In the genomic region with DNA sequence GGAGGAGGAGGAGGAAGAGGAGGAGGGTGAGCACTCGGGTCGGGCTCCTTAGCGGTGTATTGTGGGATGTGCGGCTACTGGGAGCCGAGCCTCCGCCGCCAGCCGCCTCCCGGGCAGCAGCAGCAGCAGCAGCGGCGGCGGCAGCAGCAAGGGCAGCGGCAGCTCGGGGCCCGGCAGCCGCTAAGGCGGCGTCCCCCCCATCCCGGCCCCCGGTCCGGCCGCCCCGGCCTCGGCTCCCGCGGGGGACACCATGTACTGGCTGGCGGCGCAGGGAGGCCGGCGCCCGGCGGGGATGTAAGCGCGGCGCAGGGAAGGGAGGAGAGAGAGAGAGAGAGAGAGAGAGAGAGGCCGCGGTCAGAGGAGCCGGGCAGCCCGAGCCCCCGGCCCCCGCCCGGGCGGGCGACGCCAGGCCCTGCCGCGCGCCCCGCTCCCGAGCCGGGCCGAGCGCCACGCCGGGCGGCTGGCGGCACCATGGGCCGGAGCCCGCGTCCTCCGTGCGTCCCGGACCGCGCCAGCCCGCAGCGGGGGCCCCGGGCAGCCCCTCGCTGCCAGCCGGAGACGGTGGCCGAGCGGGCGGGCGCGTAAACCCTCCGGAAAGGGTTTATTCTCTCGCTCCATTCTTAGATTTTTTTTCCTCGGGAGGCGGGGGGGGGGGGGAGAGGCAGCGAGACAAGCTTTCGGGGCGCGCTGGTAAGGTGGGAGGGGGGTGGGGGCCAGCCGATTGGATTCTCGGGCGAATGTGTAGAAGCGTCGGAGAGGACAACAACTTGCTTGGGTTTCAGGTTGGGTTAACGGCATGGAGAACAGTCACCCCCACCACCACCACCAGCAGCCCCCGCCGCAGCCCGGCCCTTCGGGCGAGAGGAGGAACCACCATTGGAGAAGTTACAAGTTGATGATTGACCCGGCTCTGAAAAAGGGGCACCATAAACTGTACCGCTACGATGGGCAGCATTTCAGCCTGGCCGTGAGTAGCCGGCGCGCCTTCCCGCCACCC, we compare ENCODE assay signal across 8 mouse cellular contexts. TPM values are rescaled to one million over a fixed set of nuclear protein-coding genes. Genes with fewer than 3 reads are reported as not detected.
DNase-seq lines count a peak whose midpoint lies in the region; ATAC-seq and TF ChIP-seq lines count a peak whose summit lies in the region.

TSS of gene Setd1b (plus strand) at position 33 of the 997 bp plus-strand sequence.

- no peak for TF ChIP-seq CTCF in cortical plate, adult 2 months (IDR thresholded peaks at IDR 0.05; ENCODE audit: extremely low read depth, insufficient read depth, low read length)
- TF ChIP-seq CTCF in heart, adult 2 months (IDR thresholded peaks at IDR 0.05): peak; percentile 11; the same call in 1 of the 2 replicates
- no peak for TF ChIP-seq CTCF in kidney, adult 2 months (conservative IDR thresholded peaks at IDR 0.05; ENCODE audit: insufficient read depth, insufficient read length, low read depth, low read length)
- TF ChIP-seq CTCF in liver, embryonic 14.5 days (IDR thresholded peaks at IDR 0.05; ENCODE audit: low read depth): peak; percentile 11; the same call in 1 of the 2 replicates

- H3K9me3 ChIP-seq in ES-E14 (ENCODE audit: control insufficient read depth, insufficient read depth, low read depth, low read length): no peaks in the 10 kb centered on the region
- no peaks in the 10 kb centered on the region for H3K9me3 ChIP-seq in liver, embryonic 14.5 days (ENCODE audit: control insufficient read depth, low read length)

- H3K36me3 ChIP-seq in ES-E14 (ENCODE audit: control insufficient read depth, insufficient read depth, low read length, poor library complexity, severe bottlenecking): peaks cover 23% of the 10 kb centered on the region
- peaks cover 7% of the 10 kb centered on the region for H3K36me3 ChIP-seq in heart, adult 2 months (ENCODE audit: control insufficient read depth, insufficient read depth, low read length)
- no peaks in the 10 kb centered on the region for H3K36me3 ChIP-seq in kidney, adult 2 months (ENCODE audit: control insufficient read depth, insufficient read depth, low read length)
- peaks cover 16% of the 10 kb centered on the region for H3K36me3 ChIP-seq in liver, embryonic 14.5 days (replicated peaks; ENCODE audit: control insufficient read depth, insufficient read depth, low read depth)

- peak within 1 kb of the TSS; percentile 63 to 76 for H3K4me3 ChIP-seq in ES-E14 (ENCODE audit: insufficient read depth in 1 of 2, low read depth in 1 of 2, low read length in 2 of 2, poor library complexity in 1 of 2, severe bottlenecking in 1 of 2)
- H3K4me3 ChIP-seq in cortical plate, adult 2 months (ENCODE audit: insufficient read depth, low read length): peak within 1 kb of the TSS; percentile 69
- H3K4me3 ChIP-seq in heart, adult 2 months: peak within 1 kb of the TSS; percentile 61
- H3K4me3 ChIP-seq in kidney, adult 2 months (ENCODE audit: insufficient read depth, low read depth, low read length): peak within 1 kb of the TSS; percentile 57
- H3K4me3 ChIP-seq in liver, embryonic 14.5 days (ENCODE audit: insufficient read depth in 1 of 2, low read depth in 2 of 2, low read length in 2 of 2): peak within 1 kb of the TSS; percentile 63 to 74

- peaks cover 6% of the 10 kb centered on the region for H3K79me2 ChIP-seq in heart, adult 2 months (replicated peaks; ENCODE audit: control insufficient read depth, insufficient read depth, low read length)

- DNase-seq in 416B (ENCODE audit: low read depth) (peak; percentile 78), ES-E14 (ENCODE audit: low read depth, low spot score) (no peak)
- peak; percentile 80 to 83 for DNase-seq in heart, adult 2 months
- peak; percentile 81 for DNase-seq in kidney, adult 2 months
- no peak for DNase-seq in liver, embryonic 14.5 days (ENCODE audit: low read depth in 3 of 3, low spot score in 3 of 3)
- DNase-seq in frontal cortex, postnatal 25 days (ENCODE audit: low spot score in 2 of 2): no peak

- WGBS in heart, adult 2 months: under 1% methylated on average over 73 of the region's 103 CpGs
- under 1% methylated on average over 75 of the region's 103 CpGs for WGBS in kidney, adult 2 months
- under 1% methylated on average over 60 of the region's 103 CpGs for WGBS in liver, embryonic 14.5 days (ENCODE audit: insufficient replicate concordance)

- intact Hi-C loops in heart, adult 2 months (cut with DNase I): loop anchor here (1.0 kb wide), 1 partner anchor 8 kb away; no protein-coding TSS in a partner anchor

- no peak for TF ChIP-seq POLR2A in cortical plate, adult 2 months (IDR thresholded peaks at IDR 0.05; ENCODE audit: extremely low read depth, insufficient read depth, low read length)
- peak; percentile 61 for TF ChIP-seq POLR2A in heart, adult 2 months (IDR thresholded peaks at IDR 0.05; ENCODE audit: insufficient read depth, low read depth, low read length)
- no peak for TF ChIP-seq POLR2A in kidney, adult 2 months (IDR thresholded peaks at IDR 0.05; ENCODE audit: low read depth, low read length)

- H3K4me1 ChIP-seq in ES-E14 (ENCODE audit: control insufficient read depth in 2 of 2, insufficient read depth in 2 of 2, low read length in 2 of 2, poor library complexity in 1 of 2): peaks cover 8 to 13% of the 10 kb centered on the region in 2 experiments; a peak in 2 of 4 replicates
- peaks cover 1% of the 10 kb centered on the region; the same call in 1 of the 2 replicates for H3K4me1 ChIP-seq in cortical plate, adult 2 months (ENCODE audit: control insufficient read depth, insufficient read depth, low read length)
- peaks cover 6% of the 10 kb centered on the region for H3K4me1 ChIP-seq in heart, adult 2 months (ENCODE audit: control insufficient read depth, insufficient read depth, low read length)
- peaks cover 8% of the 10 kb centered on the region for H3K4me1 ChIP-seq in kidney, adult 2 months (ENCODE audit: control insufficient read depth, insufficient read depth, low read length)
- peaks cover 16 to 21% of the 10 kb centered on the region in 2 experiments for H3K4me1 ChIP-seq in liver, embryonic 14.5 days (replicated peaks; ENCODE audit: control insufficient read depth in 2 of 2, insufficient read depth in 2 of 2, low read length in 1 of 2)

- H3K27me3 ChIP-seq in heart, adult 2 months (ENCODE audit: control insufficient read depth, insufficient read depth, low read length): no peaks in the 10 kb centered on the region
- H3K27me3 ChIP-seq in kidney, adult 2 months (replicated peaks; ENCODE audit: control insufficient read depth, insufficient read depth, low read length): no peaks in the 10 kb centered on the region
- no peaks in the 10 kb centered on the region for H3K27me3 ChIP-seq in liver, embryonic 14.5 days (ENCODE audit: control insufficient read depth, insufficient read depth, low read length)

- in situ Hi-C loops in ES-E14 (cut with MboI; ENCODE audit: low sequenced_read_pairs in 2 of 2, unreplicated experiment in 2 of 2): no loop called here

- peak within 1 kb of the TSS; percentile 100 for H3K4me2 ChIP-seq in liver, embryonic 14.5 days (ENCODE audit: low read depth)

- TF ChIP-seq EP300 in heart, adult 2 months (IDR thresholded peaks at IDR 0.05; ENCODE audit: insufficient read depth, low read depth, low read length): 0 out of 2 replicates have a peak, but pooled peaks have one; percentile 10
- TF ChIP-seq EP300 in liver, embryonic 14.5 days (IDR thresholded peaks at IDR 0.05; ENCODE audit: low read depth): no peak

- H3K9ac ChIP-seq in ES-E14 (ENCODE audit: insufficient read depth, low read depth, low read length, poor library complexity, severe bottlenecking): peak within 1 kb of the TSS; percentile 90
- peak within 1 kb of the TSS; percentile 76 for H3K9ac ChIP-seq in heart, adult 2 months (ENCODE audit: low read depth, low read length)
- H3K9ac ChIP-seq in liver, embryonic 14.5 days (replicated peaks): peak within 1 kb of the TSS; percentile 99

- peak; percentile 44 for ATAC-seq in liver, embryonic 14.5 days (ENCODE audit: insufficient read depth)
- ATAC-seq in neutrophil, adult 5-6 weeks (ENCODE audit: extremely low read depth, insufficient number of reproducible peaks, low FRiP score, poor library complexity, severe bottlenecking): no peak

- peak within 1 kb of the TSS; percentile 94 for H3K27ac ChIP-seq in ES-E14 (ENCODE audit: insufficient read depth, low read depth, low read length, poor library complexity, severe bottlenecking)
- H3K27ac ChIP-seq in cortical plate, adult 2 months (ENCODE audit: insufficient read depth, low read length): peak within 1 kb of the TSS; percentile 89
- H3K27ac ChIP-seq in heart, adult 2 months: peak within 1 kb of the TSS; percentile 100
- peak within 1 kb of the TSS; percentile 96 for H3K27ac ChIP-seq in kidney, adult 2 months (ENCODE audit: insufficient read depth, low read depth, low read length)
- H3K27ac ChIP-seq in liver, embryonic 14.5 days: peak within 1 kb of the TSS; percentile 98

TF ChIP-seq in ES-E14, 5 proteins besides CTCF, POLR2A, EP300 and RAD21:
- TF ChIP-seq ZC3H11A (IDR thresholded peaks at IDR 0.05; ENCODE audit: borderline replicate concordance, low read depth, low read length) (no peak), ZNF384 (IDR thresholded peaks at IDR 0.05; ENCODE audit: low read depth, low read length) (no peak), MAFK (IDR thresholded peaks at IDR 0.05; ENCODE audit: insufficient read depth, low read depth, low read length) (no peak), CHD2 (IDR thresholded peaks at IDR 0.05; ENCODE audit: low read depth, low read length) (no peak)

RNA-seq across cellular contexts. Expression of gene Setd1b, which starts in this region (rescaled TPM):
- 7.6 and 9.8 TPM in 2 replicates for total RNA-seq in ES-E14 (2012; rRNA removed)
- polyA plus RNA-seq in cortical plate, adult 2 months (2012; rRNA removed): 8.4 and 9.2 TPM in 2 replicates
- total RNA-seq in heart, adult 2 months (2021): 10 to 100 TPM; 12.9 to 19.4 TPM
- polyA plus RNA-seq in heart, adult 2 months (2012; rRNA removed): 6.4 and 7.4 TPM in 2 replicates
- polyA plus RNA-seq in kidney, adult 2 months (2012; rRNA removed): 6.7 and 8.8 TPM in 2 replicates
- polyA plus RNA-seq in liver, embryonic 14.5 days (2012; rRNA removed): 2.3 and 2.7 TPM in 2 replicates
- 3.3 and 4.3 TPM in 2 replicates for polyA plus RNA-seq in liver, embryonic 14.5 days (2014; fragmentation: Nextera tagmentation; extraction: Ambion mirVana)
- 18.6 and 23.1 TPM in 2 replicates for total RNA-seq in neutrophil, adult 5-6 weeks (2017)

Comparison
In these comparisons a context has a peak if more than half of its experiments do, and no peak if none do; other contexts are left out.
1. DNase-seq: peak in 416B (single experiment), heart, adult 2 months (2 of 2) and kidney, adult 2 months (single experiment); none in ES-E14 (single experiment), liver, embryonic 14.5 days (0 of 3) and frontal cortex, postnatal 25 days (0 of 2).
2. CTCF ChIP-seq: peak in heart, adult 2 months (single experiment) and liver, embryonic 14.5 days (single experiment); none in cortical plate, adult 2 months (single experiment) and kidney, adult 2 months (single experiment).
3. Peak in every context shown above with its lines, with median percentiles within 50 percentile points of each other: H3K27ac ChIP-seq, H3K4me3 ChIP-seq and H3K9ac ChIP-seq.